Mouse (Mus musculus) lung, embryonic 14.5 days (tissue): Measurements from ENCODE around the gene Krt34. TPM values are rescaled to one million over a fixed set of nuclear protein-coding genes. Genes with fewer than 3 reads are reported as not detected.

Experiments
- ATAC-seq: fragments of 200-750 bp; cut with Nextera tagmentation; 2 replicates; pipeline ENCODE4 v1.8.0; 2017; ENCODE audit warnings: mild to moderate bottlenecking, moderate TSS enrichment, moderate library complexity; ENCODE audit not compliant: insufficient read depth
- DNase-seq: peaks from one replicate; pipeline ENCODE4 v3.0.0-alpha.2; 2015
- H3K27ac ChIP-seq: fragments of 300-500 bp; sonication (generic); 2 replicates; pipeline ENCODE4 v1.5.1; 2014; ENCODE audit warnings: low read depth, mild to moderate bottlenecking, moderate library complexity
- H3K27me3 ChIP-seq: fragments of 300-500 bp; sonication (generic); 2 replicates; pipeline ENCODE4 v1.6.1; 2014; ENCODE audit warnings: low read length, control low read depth; ENCODE audit not compliant: insufficient read depth
- H3K36me3 ChIP-seq: fragments of 300-500 bp; sonication (generic); 2 replicates; pipeline ENCODE4 v1.6.1; 2014; ENCODE audit warnings: control low read depth; ENCODE audit not compliant: insufficient read depth
- H3K4me1 ChIP-seq: fragments of 300-500 bp; sonication (generic); 2 replicates; pipeline ENCODE4 v1.6.1; 2014; ENCODE audit warnings: antibody characterized with exemption, control low read depth; ENCODE audit not compliant: insufficient read depth
- H3K4me2 ChIP-seq: fragments of 300-500 bp; sonication (generic); 2 replicates; pipeline ENCODE4 v1.6.1; 2014; ENCODE audit warnings: mild to moderate bottlenecking
- H3K4me3 ChIP-seq: fragments of 300-500 bp; sonication (generic); 2 replicates; pipeline ENCODE4 v1.5.1; 2014; ENCODE audit warnings: low read depth, low read length
- H3K9ac ChIP-seq: fragments of 300-500 bp; sonication (generic); 2 replicates; pipeline ENCODE4 v1.6.1; 2014
- H3K9me3 ChIP-seq: fragments of 300-500 bp; sonication (generic); 2 replicates; pipeline ENCODE4 v1.6.1; 2016; ENCODE audit warnings: low read depth, low read length, control low read depth
- CTCF ChIP-seq: IDR thresholded peaks from 2 replicates; pipeline ENCODE4 v1.5.1; 2016; ENCODE audit warnings: antibody characterized with exemption, low read depth
- WGBS: fragments of 180-500 bp; shearing (Covaris S2); extraction: QIAGEN DNeasy Blood & Tissue Kit; methylation state at CpG from one replicate; pipeline ENCODE4 v1.1.7; 2014; 5-methylcytosine and 5-hydroxymethylcytosine counted together
- polyA plus RNA-seq: library from polyadenylated mRNA; unstranded; fragments of >200 nt; fragmentation: Nextera tagmentation; extraction: Ambion mirVana; gene quantifications from 2 replicates; pipeline ENCODE4 v1.2.1, GENCODE M21; 2014

The Krt34 gene
- polyA plus RNA-seq, 1 experiment from 2014 or later, result not detected

GRCm38 (mm10) chr11:99999091-99999490, 42.3 kb downstream of the Krt34 start:
- Histone ChIP-seq H3K27ac (no peak overlapping the region), H3K4me3 (no peak overlapping the region), H3K4me2 (no peak overlapping the region), H3K9me3 (no peaks in the 10 kb centered on the region), H3K27me3 (peaks cover under 1% of the 10 kb centered on the region; the same call in 1 of the 2 replicates), H3K9ac (no peak overlapping the region), H3K4me1 (no peaks in the 10 kb centered on the region), H3K36me3 (no peaks in the 10 kb centered on the region)
- no peak for TF ChIP-seq CTCF
- ATAC-seq, result no peak
- WGBS, result 87% methylated on average over 7 of the region's 7 CpGs
- DNase-seq, result no peak

GRCm38 (mm10) chr11:99994384-99994661, 47.0 kb downstream of the Krt34 start:
- Histone ChIP-seq H3K4me2 (no peak overlapping the region), H3K4me3 (no peak overlapping the region), H3K27ac (no peak overlapping the region), H3K4me1 (no peaks in the 10 kb centered on the region), H3K27me3 (peaks cover 8% of the 10 kb centered on the region; the same call in 1 of the 2 replicates), H3K36me3 (no peaks in the 10 kb centered on the region), H3K9ac (no peak overlapping the region), H3K9me3 (no peaks in the 10 kb centered on the region)
- no peak for TF ChIP-seq CTCF
- ATAC-seq (no peak), DNase-seq (peak; percentile 6)
- WGBS, result 24% methylated on average over 4 of the region's 4 CpGs

DNA sequence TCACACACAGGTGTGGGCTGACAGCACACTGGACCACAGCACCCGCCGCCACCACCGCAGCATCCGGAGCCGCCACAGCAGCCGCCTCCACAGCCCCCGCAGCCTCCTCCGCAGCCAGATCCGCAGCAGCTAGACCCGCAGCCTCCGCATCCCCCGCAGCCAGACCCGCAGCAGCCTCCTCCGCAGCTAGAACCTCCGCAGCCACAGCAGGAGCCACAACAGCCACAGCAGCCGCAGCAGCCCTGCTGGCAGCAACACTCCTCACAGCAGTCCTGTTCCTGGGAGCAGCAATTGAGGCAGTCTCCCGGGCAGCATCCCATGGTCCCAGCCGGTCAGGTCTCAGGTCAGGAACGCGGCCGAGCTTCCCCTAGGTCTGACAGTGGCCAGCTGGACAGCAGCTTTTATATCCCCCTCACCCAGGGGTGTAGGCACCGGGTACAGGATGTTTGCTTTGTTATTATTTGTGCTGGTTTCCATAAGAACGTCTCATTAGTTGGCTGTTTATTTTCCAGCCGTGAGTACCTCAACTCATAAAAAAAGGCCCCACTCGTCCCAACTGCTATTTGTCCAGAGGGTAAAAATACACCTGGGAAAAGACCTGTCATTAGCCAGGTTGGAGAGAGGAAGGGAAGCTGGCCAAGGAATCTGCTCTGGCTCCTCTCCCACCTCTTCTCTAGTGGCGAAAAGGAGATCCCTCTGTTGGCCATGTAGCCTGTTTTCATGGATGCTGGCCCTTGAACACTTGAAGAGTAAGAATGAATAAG, 47.6 kb downstream of the Krt34 start, which contains the start of gene Krtap17-1:
Krtap17-1 (minus strand) TSS at position 375 of the 764 bp plus-strand sequence.
- H3K4me1 ChIP-seq, result no peaks in the 10 kb centered on the region
- DNase-seq, result no peak
- peak within 1 kb of the TSS; percentile 40 for H3K4me2 ChIP-seq
- TF ChIP-seq CTCF, result no peak
- H3K9me3 ChIP-seq, result no peaks in the 10 kb centered on the region
- 13% methylated on average over 26 of the region's 26 CpGs for WGBS
- H3K27me3 ChIP-seq, result peaks cover 8% of the 10 kb centered on the region; the same call in 1 of the 2 replicates
- H3K9ac ChIP-seq, result no peak within 1 kb of the TSS
- ATAC-seq, result no peak
- no peak within 1 kb of the TSS for H3K27ac ChIP-seq
- H3K4me3 ChIP-seq, result no peak within 1 kb of the TSS
- H3K36me3 ChIP-seq, result no peaks in the 10 kb centered on the region

DNA sequence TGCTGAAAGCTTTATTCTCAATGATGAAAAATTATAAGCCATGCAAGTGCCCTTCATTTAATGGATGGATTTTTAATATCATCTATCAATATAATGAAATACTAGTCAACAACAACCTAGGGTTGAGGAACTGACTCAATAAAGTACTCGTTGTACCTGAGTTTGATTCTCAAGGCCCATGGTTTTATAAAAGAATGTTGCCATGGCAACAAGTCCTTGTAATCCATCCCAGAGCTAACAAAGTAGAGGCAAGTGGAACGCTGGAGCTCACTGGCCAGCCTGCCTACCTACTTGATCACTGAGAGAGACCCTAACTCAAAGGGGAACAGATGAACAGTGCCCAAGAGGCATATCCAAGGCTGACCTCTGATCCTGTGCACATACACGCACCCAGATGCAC, 50.8 kb downstream of the Krt34 start:
- no peaks in the 10 kb centered on the region for H3K4me1 ChIP-seq
- DNase-seq (no peak), ATAC-seq (no peak)
- H3K9ac ChIP-seq, result no peak overlapping the region
- H3K27me3 ChIP-seq, result peaks cover 8% of the 10 kb centered on the region; the same call in 1 of the 2 replicates
- no peaks in the 10 kb centered on the region for H3K9me3 ChIP-seq
- no peaks in the 10 kb centered on the region for H3K36me3 ChIP-seq
- no peak overlapping the region for H3K4me3 ChIP-seq
- 67% methylated on average over 3 of the region's 3 CpGs for WGBS
- no peak overlapping the region for H3K4me2 ChIP-seq
- no peak for TF ChIP-seq CTCF
- H3K27ac ChIP-seq, result no peak overlapping the region

GRCm38 (mm10) chr11:99989881-99990405, 51.4 kb downstream of the Krt34 start:
- Histone ChIP-seq H3K9me3 (no peaks in the 10 kb centered on the region), H3K4me1 (no peaks in the 10 kb centered on the region), H3K9ac (no peak overlapping the region), H3K27me3 (peaks cover 8% of the 10 kb centered on the region; the same call in 1 of the 2 replicates), H3K36me3 (no peaks in the 10 kb centered on the region), H3K4me2 (no peak overlapping the region), H3K4me3 (no peak overlapping the region), H3K27ac (no peak overlapping the region)
- TF ChIP-seq CTCF, result no peak
- WGBS, result 74% methylated on average over 6 of the region's 6 CpGs
- DNase-seq (no peak), ATAC-seq (no peak)

DNA sequence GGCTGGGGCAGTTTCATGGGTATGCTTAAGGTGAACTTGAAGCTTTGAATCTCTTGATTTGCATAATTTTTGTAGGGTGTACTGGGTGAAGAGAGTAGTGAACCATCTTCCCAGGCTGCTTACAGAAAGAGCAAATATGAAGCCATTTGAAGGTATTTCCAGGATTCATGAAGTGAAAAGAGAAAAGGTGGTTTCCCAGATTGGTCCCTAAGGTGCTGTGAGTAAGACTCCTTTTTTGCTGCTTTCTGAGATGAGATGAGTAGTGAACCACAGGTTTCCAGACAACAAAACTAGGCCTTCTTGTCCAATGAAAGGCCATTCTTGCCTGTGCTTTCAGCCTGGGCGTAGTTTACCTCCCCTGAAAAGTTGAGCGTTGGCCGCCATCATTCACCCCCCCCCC, 52.8 kb downstream of the Krt34 start:
- peaks cover 1% of the 10 kb centered on the region; the same call in 1 of the 2 replicates for H3K27me3 ChIP-seq
- TF ChIP-seq CTCF, result no peak
- no peak overlapping the region for H3K9ac ChIP-seq
- H3K4me3 ChIP-seq, result no peak overlapping the region
- H3K4me1 ChIP-seq, result no peaks in the 10 kb centered on the region
- DNase-seq, result no peak
- H3K27ac ChIP-seq, result no peak overlapping the region
- H3K36me3 ChIP-seq, result no peaks in the 10 kb centered on the region
- no peak overlapping the region for H3K4me2 ChIP-seq
- WGBS, result 87% methylated on average over 3 of the region's 3 CpGs
- H3K9me3 ChIP-seq, result no peaks in the 10 kb centered on the region
- ATAC-seq, result no peak

Other genes with a start within 250 kb of the Krt34 start
- gene Gm11596, start 248.1 kb downstream of the Krt34 start, polyA plus RNA-seq, result not detected in 2 replicates
- gene Gm11569, start 242.6 kb downstream of the Krt34 start, polyA plus RNA-seq, result not detected in 2 replicates
- not detected in 2 replicates for gene Gm11554, start 237.1 kb downstream of the Krt34 start, polyA plus RNA-seq
- not detected in 2 replicates for gene Krtap4-13, start 231.7 kb downstream of the Krt34 start, polyA plus RNA-seq
- gene Gm11564, start 225.9 kb downstream of the Krt34 start, polyA plus RNA-seq, result not detected in 2 replicates
- gene 2300003K06Rik, start 203.5 kb downstream of the Krt34 start, polyA plus RNA-seq, result not detected in 2 replicates
- gene Krtap4-16, start 189.9 kb downstream of the Krt34 start, polyA plus RNA-seq, result not detected in 2 replicates
- gene Gm11568, start 183.6 kb downstream of the Krt34 start, polyA plus RNA-seq, result not detected in 2 replicates
- gene Gm11559, start 177.1 kb downstream of the Krt34 start, polyA plus RNA-seq, result not detected in 2 replicates
- gene Krtap9-1, start 168.2 kb downstream of the Krt34 start, polyA plus RNA-seq, result not detected in 2 replicates
- not detected in 2 replicates for gene Gm11567, start 162.4 kb downstream of the Krt34 start, polyA plus RNA-seq
- not detected in 2 replicates for gene Krtap31-1, start 133.6 kb downstream of the Krt34 start, polyA plus RNA-seq
- gene Gm11565, start 126.8 kb downstream of the Krt34 start, polyA plus RNA-seq, result not detected in 2 replicates
- not detected in 2 replicates for gene Krtap31-2, start 105.3 kb downstream of the Krt34 start, polyA plus RNA-seq
- gene Krtap9-5, start 93.1 kb downstream of the Krt34 start, polyA plus RNA-seq, result not detected in 2 replicates
- not detected in 2 replicates for gene Krtap29-1, start 62.5 kb downstream of the Krt34 start, polyA plus RNA-seq
- gene Krtap16-1, start 55.0 kb downstream of the Krt34 start, polyA plus RNA-seq, result not detected in 2 replicates
- gene Krtap17-1, start 47.6 kb downstream of the Krt34 start, polyA plus RNA-seq, result 0.75 and 0.87 TPM in 2 replicates
- not detected in 2 replicates for gene Krt33a, start 25.3 kb downstream of the Krt34 start, polyA plus RNA-seq
- gene Krt33b, start 11.7 kb downstream of the Krt34 start, polyA plus RNA-seq, result not detected in 2 replicates
- not detected in 2 replicates for gene Krt31, start 9.0 kb upstream of the Krt34 start, polyA plus RNA-seq
- gene Krt32, start 46.7 kb upstream of the Krt34 start, polyA plus RNA-seq, result not detected in 2 replicates
- not detected in 2 replicates for gene Krt35, start 54.7 kb upstream of the Krt34 start, polyA plus RNA-seq
- 0.11 TPM in 1 of 2 replicates, not detected in the other for gene Krt36, start 64.1 kb upstream of the Krt34 start, polyA plus RNA-seq
- 0.27 TPM in 1 of 2 replicates, not detected in the other for gene Krt13, start 80.0 kb upstream of the Krt34 start, polyA plus RNA-seq
- 3.9 and 4.4 TPM in 2 replicates for gene Krt15, start 94.4 kb upstream of the Krt34 start, polyA plus RNA-seq
- 86.7 and 91.0 TPM in 2 replicates for gene Krt19, start 107.1 kb upstream of the Krt34 start, polyA plus RNA-seq
- not detected in 2 replicates for gene Krt9, start 151.7 kb upstream of the Krt34 start, polyA plus RNA-seq
- gene Krt14, start 166.0 kb upstream of the Krt34 start, polyA plus RNA-seq, result 0.31 TPM in 1 of 2 replicates, not detected in the other
- gene Krt16, start 207.3 kb upstream of the Krt34 start, polyA plus RNA-seq, result not detected in 2 replicates
- gene Krt17, start 219.5 kb upstream of the Krt34 start, polyA plus RNA-seq, result 2.1 and 2.9 TPM in 2 replicates
- gene Krt42, start 228.3 kb upstream of the Krt34 start, polyA plus RNA-seq, result not detected in 2 replicates